Mouse (Mus musculus) embryonic facial prominence, embryonic 11.5 days (tissue): Measurements from ENCODE around the gene Sipa1l1. TPM values are rescaled to one million over a fixed set of nuclear protein-coding genes. Genes with fewer than 3 reads are reported as not detected.

Experiments used
- ATAC-seq: fragments of 200-750 bp; cut with Nextera tagmentation; replicated peaks from 2 replicates; pipeline ENCODE4 v1.8.0; 2017; ENCODE audit warnings: low read depth; ENCODE audit not compliant: insufficient number of reproducible peaks, low FRiP score, low TSS enrichment
- DNase-seq: peaks from one replicate; pipeline ENCODE4 v3.0.0-alpha.2; 2015; ENCODE audit warnings: low spot score
- H3K27ac ChIP-seq: fragments of 300-500 bp; sonication (generic); replicated peaks from 2 replicates; pipeline ENCODE4 v1.5.1; 2014; ENCODE audit warnings: mild to moderate bottlenecking, low read depth, low read length, control low read depth
- H3K27me3 ChIP-seq: fragments of 300-500 bp; sonication (generic); 2 replicates; pipeline ENCODE4 v1.6.1; 2014; ENCODE audit warnings: mild to moderate bottlenecking, low read length, moderate library complexity, mixed read lengths; ENCODE audit not compliant: control insufficient read depth, insufficient read depth
- H3K36me3 ChIP-seq: fragments of 300-500 bp; sonication (generic); replicated peaks from 2 replicates; pipeline ENCODE4 v1.6.1; 2014; ENCODE audit warnings: low read depth, mild to moderate bottlenecking, low read length, moderate library complexity, mixed read lengths; ENCODE audit not compliant: control insufficient read depth, insufficient read depth
- H3K4me1 ChIP-seq: fragments of 300-500 bp; sonication (generic); 2 replicates; pipeline ENCODE4 v1.6.1; 2014; ENCODE audit warnings: low read length, mixed read lengths; ENCODE audit not compliant: control insufficient read depth, insufficient read depth
- H3K4me2 ChIP-seq: fragments of 300-500 bp; sonication (generic); 2 replicates; pipeline ENCODE4 v1.6.1; 2014; ENCODE audit warnings: low read depth, mild to moderate bottlenecking, control low read depth, low read length, moderate library complexity
- H3K4me3 ChIP-seq: fragments of 300-500 bp; sonication (generic); 2 replicates; pipeline ENCODE4 v1.5.1; 2014; ENCODE audit warnings: low read depth, low read length, control low read depth
- H3K9ac ChIP-seq: fragments of 300-500 bp; sonication (generic); replicated peaks from 2 replicates; pipeline ENCODE4 v1.6.1; 2014; ENCODE audit warnings: mild to moderate bottlenecking, control low read depth, low read length
- H3K9me3 ChIP-seq: fragments of 300-500 bp; sonication (generic); replicated peaks from 2 replicates; pipeline ENCODE4 v1.6.1; 2016; ENCODE audit warnings: mild to moderate bottlenecking, low read length, inconsistent platforms, mixed read lengths; ENCODE audit not compliant: control insufficient read depth
- WGBS: fragments of 180-500 bp; shearing (Covaris S2); extraction: QIAGEN DNeasy Blood & Tissue Kit; methylation state at CpG from one replicate; pipeline ENCODE4 v1.1.7; 2014; 5-methylcytosine and 5-hydroxymethylcytosine counted together
- polyA plus RNA-seq: library from polyadenylated mRNA; unstranded; fragments of >200 nt; fragmentation: Nextera tagmentation; extraction: Ambion mirVana; gene quantifications from 2 replicates; pipeline ENCODE4 v1.2.1, GENCODE M21; 2014

The Sipa1l1 gene
- polyA plus RNA-seq, 1 experiment from 2014 or later, result 26.8 TPM

DNA sequence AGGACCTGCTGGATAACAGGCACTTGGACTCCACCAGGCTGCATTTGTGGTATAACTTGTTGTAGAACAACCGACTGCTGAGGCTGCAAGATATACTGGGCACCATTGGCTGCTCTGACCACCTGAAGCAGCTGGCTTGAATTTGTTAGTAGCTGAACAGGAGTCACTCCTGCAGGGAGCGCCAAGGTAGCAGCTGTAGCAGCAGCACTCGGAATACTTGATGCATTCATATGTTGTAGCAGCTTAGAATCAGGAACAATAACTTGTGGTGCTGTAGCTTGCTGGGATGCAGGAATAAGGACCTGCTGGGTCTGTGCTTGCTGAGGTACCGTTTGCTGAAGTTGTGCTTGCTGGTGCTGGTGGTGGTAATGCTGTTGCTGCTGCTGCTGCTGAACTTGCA is 326.8 kb downstream of the Sipa1l1 start:
- H3K4me2 ChIP-seq, result no peak overlapping the region
- H3K36me3 ChIP-seq, result no peaks in the 10 kb centered on the region
- ATAC-seq, result no peak
- no peaks in the 10 kb centered on the region for H3K4me1 ChIP-seq
- H3K9me3 ChIP-seq, result no peaks in the 10 kb centered on the region
- 66% methylated on average over 4 of the region's 4 CpGs for WGBS
- no peaks in the 10 kb centered on the region for H3K27me3 ChIP-seq
- no peak overlapping the region for H3K27ac ChIP-seq
- DNase-seq, result no peak
- H3K4me3 ChIP-seq, result no peak overlapping the region
- H3K9ac ChIP-seq, result no peak overlapping the region

DNA sequence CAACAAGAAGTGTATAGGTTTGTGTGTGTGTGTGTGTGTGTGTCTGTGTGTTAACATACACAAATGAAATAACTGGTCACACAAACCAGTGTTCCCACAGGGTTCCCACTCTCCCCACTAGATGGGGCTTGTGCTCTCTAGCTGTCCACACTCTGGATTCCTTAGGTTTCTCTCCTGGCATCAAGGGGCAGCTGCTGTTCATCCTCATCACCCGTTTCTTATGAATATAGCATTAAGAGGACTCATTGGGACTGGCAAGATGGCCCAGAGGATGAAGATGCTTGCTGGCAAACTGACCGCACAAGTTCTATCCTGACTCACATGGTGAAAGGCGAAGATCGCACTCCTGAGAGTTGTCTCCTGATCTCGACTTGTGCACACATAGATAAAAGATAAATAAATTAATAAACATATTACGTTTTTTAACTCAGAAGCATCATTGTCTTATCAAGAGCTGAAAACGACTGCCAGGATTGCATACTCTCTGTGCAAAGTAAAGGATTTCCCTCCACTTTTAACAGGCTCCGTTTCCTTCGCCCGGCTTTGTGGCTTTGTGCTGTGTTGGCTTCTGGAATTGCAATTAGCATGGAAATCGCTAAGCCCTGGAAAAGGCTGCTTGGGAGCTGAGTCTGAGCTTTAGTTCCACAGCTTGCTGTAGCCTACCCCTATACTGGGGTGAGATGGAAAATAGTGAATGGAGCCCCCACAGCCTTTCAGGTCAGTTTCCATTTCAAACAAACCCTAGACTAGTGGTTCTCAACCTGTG is 328.9 kb downstream of the Sipa1l1 start:
- H3K9ac ChIP-seq, result no peak overlapping the region
- H3K4me3 ChIP-seq, result 0 out of 2 replicates have a peak overlapping the region, but pooled peaks have one; percentile 10
- no peaks in the 10 kb centered on the region for H3K4me1 ChIP-seq
- H3K27me3 ChIP-seq, result no peaks in the 10 kb centered on the region
- WGBS, result 40% methylated on average over 11 of the region's 11 CpGs
- H3K4me2 ChIP-seq, result peak overlapping the region; percentile 36; the same call in 1 of the 2 replicates
- H3K36me3 ChIP-seq, result no peaks in the 10 kb centered on the region
- ATAC-seq (0 out of 2 replicates have a peak, but pooled peaks have one; percentile 59), DNase-seq (peak; percentile 84)
- no peaks in the 10 kb centered on the region for H3K9me3 ChIP-seq
- H3K27ac ChIP-seq, result no peak overlapping the region

DNA sequence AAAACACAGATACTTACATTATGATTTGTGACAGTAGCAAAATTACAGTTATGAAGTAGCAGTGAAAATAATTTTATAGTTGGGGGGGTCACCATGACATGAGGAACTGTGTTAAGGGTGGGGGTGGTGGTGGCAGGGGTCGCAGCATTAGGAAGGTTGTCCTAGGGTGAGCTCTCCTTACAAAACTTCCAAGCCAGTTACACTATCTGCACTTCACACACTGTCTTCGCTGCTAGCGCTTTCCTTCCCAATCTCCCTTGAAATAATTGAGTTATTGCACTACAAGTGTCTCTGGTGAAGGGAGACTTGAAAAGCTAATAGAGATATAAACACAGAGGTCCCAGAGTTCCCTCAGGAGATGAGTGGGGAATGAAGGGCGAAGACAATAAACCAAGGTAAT is 329.6 kb downstream of the Sipa1l1 start:
- Histone ChIP-seq H3K27me3 (no peaks in the 10 kb centered on the region), H3K27ac (no peak overlapping the region), H3K36me3 (no peaks in the 10 kb centered on the region), H3K4me3 (no peak overlapping the region), H3K4me2 (no peak overlapping the region), H3K9me3 (no peaks in the 10 kb centered on the region), H3K9ac (no peak overlapping the region), H3K4me1 (no peaks in the 10 kb centered on the region)
- 88% methylated on average over 4 of the region's 4 CpGs for WGBS
- no peak for ATAC-seq
- no peak for DNase-seq

DNA sequence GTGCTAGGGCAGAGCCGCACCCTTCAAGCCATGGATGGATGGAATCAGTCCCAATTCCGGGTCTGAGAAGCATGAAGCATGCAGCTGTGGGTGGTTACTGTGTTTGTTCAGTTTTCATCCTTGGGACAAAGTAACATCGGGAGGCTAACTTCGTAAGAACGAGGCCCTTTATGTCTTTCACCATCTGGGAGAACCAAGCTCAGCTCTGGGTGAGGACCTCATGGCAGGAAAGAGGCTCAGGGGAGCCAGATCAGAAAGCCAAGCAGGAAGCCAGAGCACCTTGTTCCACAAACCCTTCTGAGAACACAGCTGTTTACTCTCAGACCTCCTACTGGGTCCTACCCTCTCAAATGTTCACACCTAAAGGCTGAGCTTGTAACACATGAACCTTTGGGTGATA is 330.6 kb downstream of the Sipa1l1 start:
- Histone ChIP-seq H3K9me3 (no peaks in the 10 kb centered on the region), H3K4me3 (no peak overlapping the region), H3K4me1 (no peaks in the 10 kb centered on the region), H3K27ac (no peak overlapping the region), H3K9ac (no peak overlapping the region), H3K36me3 (no peaks in the 10 kb centered on the region), H3K27me3 (no peaks in the 10 kb centered on the region), H3K4me2 (no peak overlapping the region)
- WGBS, result 87% methylated on average over 5 of the region's 5 CpGs
- DNase-seq (no peak), ATAC-seq (no peak)
